Mouse (Mus musculus) neural tube, embryonic 11.5 days (tissue): Measurements from ENCODE around the gene Map3k12. TPM values are rescaled to one million over a fixed set of nuclear protein-coding genes. Genes with fewer than 3 reads are reported as not detected.

Experiments
- ATAC-seq: fragments of 200-750 bp; cut with Nextera tagmentation; 2 replicates; pipeline ENCODE4 v1.8.0; 2017; ENCODE audit warnings: moderate number of reproducible peaks, mild to moderate bottlenecking, moderate TSS enrichment, moderate library complexity; ENCODE audit not compliant: insufficient read depth, low FRiP score, low TSS enrichment
- DNase-seq: peaks from one replicate; pipeline ENCODE4 v3.0.0-alpha.2; 2015; ENCODE audit warnings: low spot score
- H3K27ac ChIP-seq: fragments of 300-500 bp; sonication (generic); 2 replicates; pipeline ENCODE4 v1.5.1; 2014; ENCODE audit warnings: low read depth, mild to moderate bottlenecking, low read length
- H3K27me3 ChIP-seq: fragments of 300-500 bp; sonication (generic); 2 replicates; pipeline ENCODE4 v1.6.1; 2014; ENCODE audit warnings: mild to moderate bottlenecking, low read length, mixed read lengths; ENCODE audit not compliant: control insufficient read depth, insufficient read depth
- H3K36me3 ChIP-seq: fragments of 300-500 bp; sonication (generic); 2 replicates; pipeline ENCODE4 v1.6.1; 2014; ENCODE audit warnings: mild to moderate bottlenecking, low read length, moderate library complexity, mixed read lengths; ENCODE audit not compliant: control insufficient read depth, insufficient read depth
- H3K4me1 ChIP-seq: fragments of 300-500 bp; sonication (generic); 2 replicates; pipeline ENCODE4 v1.6.1; 2014; ENCODE audit warnings: low read length, mixed read lengths; ENCODE audit not compliant: control insufficient read depth, insufficient read depth
- H3K4me2 ChIP-seq: fragments of 300-500 bp; sonication (generic); 2 replicates; pipeline ENCODE4 v1.6.1; 2014; ENCODE audit warnings: low read depth, mild to moderate bottlenecking, moderate library complexity
- H3K4me3 ChIP-seq: fragments of 300-500 bp; sonication (generic); 2 replicates; pipeline ENCODE4 v1.5.1; 2014; ENCODE audit warnings: low read depth, low read length
- H3K9ac ChIP-seq: fragments of 300-500 bp; sonication (generic); 2 replicates; pipeline ENCODE4 v1.6.1; 2014; ENCODE audit warnings: mild to moderate bottlenecking, low read length
- H3K9me3 ChIP-seq: fragments of 300-500 bp; sonication (generic); 2 replicates; pipeline ENCODE4 v1.6.1; 2016; ENCODE audit warnings: low read length; ENCODE audit not compliant: control insufficient read depth
- WGBS: fragments of 180-500 bp; shearing (Covaris S2); extraction: QIAGEN DNeasy Blood & Tissue Kit; methylation state at CpG from one replicate; pipeline ENCODE4 v1.1.7; 2014; 5-methylcytosine and 5-hydroxymethylcytosine counted together
- polyA plus RNA-seq: library from polyadenylated mRNA; unstranded; fragments of >200 nt; fragmentation: Nextera tagmentation; extraction: Ambion mirVana; gene quantifications from 2 replicates; pipeline ENCODE4 v1.2.1, GENCODE M21; 2014

Map3k12 gene
- polyA plus RNA-seq, 1 experiment from 2014 or later: 24.8 TPM

GRCm38 (mm10) chr15:102517976-102518858, 1.4 kb upstream of the Map3k12 start, which contains the start of gene Tarbp2:
TSS of gene Tarbp2 (plus strand) at chr15:102518192.
- peak within 1 kb of the TSS; percentile 95 for H3K27ac ChIP-seq
- H3K27me3 ChIP-seq: no peaks in the 10 kb centered on the region
- H3K9ac ChIP-seq: peak within 1 kb of the TSS; percentile 86
- DNase-seq: peak; percentile 99
- WGBS: under 1% methylated on average over 60 of the region's 60 CpGs
- no peaks in the 10 kb centered on the region for H3K9me3 ChIP-seq
- peaks cover 5% of the 10 kb centered on the region; the same call in 1 of the 2 replicates for H3K36me3 ChIP-seq
- peaks cover 19% of the 10 kb centered on the region for H3K4me1 ChIP-seq
- peak within 1 kb of the TSS; percentile 78 for H3K4me2 ChIP-seq
- ATAC-seq: peak; percentile 89
- peak within 1 kb of the TSS; percentile 58 for H3K4me3 ChIP-seq

- DNase-seq (no peak), ATAC-seq (no peak)
- peaks cover 23% of the 10 kb centered on the region for H3K4me1 ChIP-seq
- H3K36me3 ChIP-seq: peaks cover 5% of the 10 kb centered on the region; the same call in 1 of the 2 replicates
- H3K9ac ChIP-seq: no peak overlapping the region; the same call in 1 of the 2 replicates
- no peaks in the 10 kb centered on the region for H3K27me3 ChIP-seq
- H3K4me3 ChIP-seq: peak overlapping the region; percentile 58
- WGBS: under 1% methylated on average over 10 of the region's 10 CpGs
- H3K4me2 ChIP-seq: peak overlapping the region; percentile 78
- no peaks in the 10 kb centered on the region for H3K9me3 ChIP-seq
- H3K27ac ChIP-seq: 0 out of 2 replicates have a peak overlapping the region, but pooled peaks have one; percentile 64
Observed at GRCm38 (mm10) chr15:102517631-102517975, 739 bp upstream of the Map3k12 start.

- H3K36me3 ChIP-seq: no peaks in the 10 kb centered on the region; the same call in 1 of the 2 replicates
- ATAC-seq: no peak
- H3K27ac ChIP-seq: peak overlapping the region; percentile 64
- H3K4me3 ChIP-seq: peak overlapping the region; percentile 58
- peak overlapping the region; percentile 75 for H3K9ac ChIP-seq
- peak; percentile 23 for DNase-seq
- no peaks in the 10 kb centered on the region for H3K27me3 ChIP-seq
- H3K9me3 ChIP-seq: no peaks in the 10 kb centered on the region
- WGBS: under 1% methylated on average over 12 of the region's 12 CpGs
- peaks cover 36% of the 10 kb centered on the region for H3K4me1 ChIP-seq
- peak overlapping the region; percentile 78 for H3K4me2 ChIP-seq
Observed at GRCm38 (mm10) chr15:102516293-102516692, 571 bp downstream of the Map3k12 start.

- H3K27ac ChIP-seq: no peak overlapping the region
- no peaks in the 10 kb centered on the region for H3K27me3 ChIP-seq
- 57% methylated on average over 4 of the region's 4 CpGs for WGBS
- ATAC-seq (no peak), DNase-seq (no peak)
- H3K9me3 ChIP-seq: no peaks in the 10 kb centered on the region
- H3K4me1 ChIP-seq: peaks cover 41% of the 10 kb centered on the region
- H3K9ac ChIP-seq: peak overlapping the region; percentile 75
- no peaks in the 10 kb centered on the region for H3K36me3 ChIP-seq
- peak overlapping the region; percentile 58 for H3K4me3 ChIP-seq
- peak overlapping the region; percentile 78 for H3K4me2 ChIP-seq
Observed at GRCm38 (mm10) chr15:102515791-102516190, 1.1 kb downstream of the Map3k12 start.

GRCm38 (mm10) chr15:102515261-102515660, 1.6 kb downstream of the Map3k12 start:
- H3K9ac ChIP-seq: no peak overlapping the region

GRCm38 (mm10) chr15:102513004-102513403, 3.9 kb downstream of the Map3k12 start:
- DNase-seq: no peak
- peaks cover 39% of the 10 kb centered on the region for H3K4me1 ChIP-seq
- peak overlapping the region; percentile 78; the same call in 1 of the 2 replicates for H3K27ac ChIP-seq
- no peaks in the 10 kb centered on the region for H3K9me3 ChIP-seq
- H3K27me3 ChIP-seq: no peaks in the 10 kb centered on the region
- H3K4me3 ChIP-seq: no peak overlapping the region
- no peak overlapping the region for H3K4me2 ChIP-seq
- no peaks in the 10 kb centered on the region for H3K36me3 ChIP-seq
- WGBS: 80% methylated on average over 3 of the region's 3 CpGs
- ATAC-seq: no peak
- H3K9ac ChIP-seq: no peak overlapping the region

More at GRCm38 (mm10) chr15:102515261-102515660, 1.6 kb downstream of the Map3k12 start:
- Histone ChIP-seq H3K27ac (no peak overlapping the region), H3K4me2 (peak overlapping the region; percentile 78), H3K36me3 (no peaks in the 10 kb centered on the region), H3K27me3 (no peaks in the 10 kb centered on the region), H3K9me3 (no peaks in the 10 kb centered on the region), H3K4me3 (no peak overlapping the region; the same call in 1 of the 2 replicates), H3K4me1 (peaks cover 42% of the 10 kb centered on the region)
- ATAC-seq (no peak), DNase-seq (peak; percentile 5)
- WGBS: 87% methylated on average over 2 of the region's 2 CpGs

- no peaks in the 10 kb centered on the region for H3K27me3 ChIP-seq
- ATAC-seq (no peak), DNase-seq (no peak)
- peaks cover 39% of the 10 kb centered on the region for H3K4me1 ChIP-seq
- H3K27ac ChIP-seq: peak overlapping the region; percentile 78
- H3K36me3 ChIP-seq: no peaks in the 10 kb centered on the region
- H3K9ac ChIP-seq: peak overlapping the region; percentile 31; the same call in 1 of the 2 replicates
- H3K4me3 ChIP-seq: no peak overlapping the region
- no peaks in the 10 kb centered on the region for H3K9me3 ChIP-seq
- H3K4me2 ChIP-seq: peak overlapping the region; percentile 96
Observed at GRCm38 (mm10) chr15:102512471-102512870, 4.4 kb downstream of the Map3k12 start.

GRCm38 (mm10) chr15:102512010-102512409, 4.9 kb downstream of the Map3k12 start:
- Histone ChIP-seq H3K4me1 (peaks cover 39% of the 10 kb centered on the region), H3K4me3 (0 out of 2 replicates have a peak overlapping the region, but pooled peaks have one; percentile 15), H3K9me3 (no peaks in the 10 kb centered on the region), H3K9ac (peak overlapping the region; percentile 39; the same call in 1 of the 2 replicates), H3K36me3 (no peaks in the 10 kb centered on the region), H3K4me2 (peak overlapping the region; percentile 96), H3K27ac (peak overlapping the region; percentile 78), H3K27me3 (no peaks in the 10 kb centered on the region)
- DNase-seq (no peak), ATAC-seq (no peak)
- WGBS: 27% methylated on average over 5 of the region's 5 CpGs
